Comparison of ENCODE assay signal across 14 mouse cellular contexts in genomic region chr8:26267569-26267968, GRCm38 (mm10).
"Had no signal": no experiment of that assay in that cellular context is flagged by ENCODE, and none has a peak within 500 bp of the region (broad histone marks: within the 10 kb centered on the region; RNA-seq: fewer than 3 reads in every experiment).

No protein-coding gene starts in this region.

- H3K4me2 ChIP-seq: liver, embryonic 13.5 days; lung, embryonic 15.5 days; midbrain, embryonic 11.5 days; midbrain, embryonic 15.5 days; neural tube, embryonic 12.5 days had no signal

- H3K4me3 ChIP-seq: liver, embryonic 13.5 days; lung, embryonic 15.5 days; megakaryocyte, embryonic 14.5 days; midbrain, embryonic 15.5 days; neural tube, embryonic 12.5 days had no signal

- DNase-seq: kidney, postnatal 10 days; liver, embryonic 13.5 days; liver, postnatal 0 days; lung, postnatal 14 days; right cerebral cortex, postnatal 4 days; spleen, adult 18-20 months; thymus, adult 18-20 months; thymus, postnatal 14 days had no signal

- ATAC-seq: liver, postnatal 0 days; midbrain, embryonic 15.5 days had no signal

- H3K4me1 ChIP-seq: liver, embryonic 13.5 days; lung, embryonic 15.5 days; megakaryocyte, embryonic 14.5 days had no signal

- H3K9ac ChIP-seq: liver, embryonic 13.5 days; liver, postnatal 0 days; lung, embryonic 15.5 days; midbrain, embryonic 15.5 days; neural tube, embryonic 12.5 days had no signal

- H3K36me3 ChIP-seq: liver, embryonic 13.5 days; lung, embryonic 15.5 days; midbrain, embryonic 15.5 days; neural tube, embryonic 12.5 days had no signal

- H3K9me3 ChIP-seq: liver, embryonic 13.5 days; lung, embryonic 15.5 days; midbrain, embryonic 15.5 days; neural tube, embryonic 12.5 days had no signal

- H3K27ac ChIP-seq: liver, embryonic 13.5 days; lung, embryonic 15.5 days; macrophage; midbrain, embryonic 15.5 days; neural tube, embryonic 12.5 days had no signal
